Comparison of ENCODE assay signal across 7 mouse cellular contexts in the genomic region with DNA sequence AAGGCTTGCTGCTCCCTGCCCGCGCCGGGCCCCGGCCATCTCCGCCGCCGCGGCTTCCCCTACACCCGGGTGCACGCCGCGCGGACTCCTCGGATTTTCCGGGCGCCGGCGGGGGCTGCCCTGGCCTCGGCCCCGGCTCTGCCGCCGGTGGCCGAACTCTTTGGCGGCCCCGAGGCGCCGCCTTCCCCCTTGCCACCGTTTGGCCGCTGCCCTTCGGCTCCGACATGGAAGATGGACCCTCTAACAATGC.
A peak's percentile ranks its signal among the peaks of the same experiment; 100 is the strongest.
DNase-seq lines count a peak whose midpoint lies in the region; ATAC-seq and TF ChIP-seq lines count a peak whose summit lies in the region.

No protein-coding gene starts in this region.

- WGBS in forebrain, embryonic 10.5 days, result under 1% methylated on average over 31 of the region's 31 CpGs
- 1% methylated on average over 12 of the region's 31 CpGs for WGBS in intestine, embryonic 16.5 days
- under 1% methylated on average over 27 of the region's 31 CpGs for WGBS in neural tube, embryonic 13.5 days

- peak; percentile 19; the same call in 1 of the 2 replicates for ATAC-seq in intestine, embryonic 16.5 days
- ATAC-seq in neural tube, embryonic 13.5 days (ENCODE audit: low read depth), result no peak

- no peaks in the 10 kb centered on the region for H3K36me3 ChIP-seq in forebrain, embryonic 10.5 days (replicated peaks)
- no peaks in the 10 kb centered on the region for H3K36me3 ChIP-seq in intestine, embryonic 16.5 days (ENCODE audit: control insufficient read depth, insufficient read depth, low read length)
- no peaks in the 10 kb centered on the region for H3K36me3 ChIP-seq in neural tube, embryonic 13.5 days

- peaks cover 56% of the 10 kb centered on the region for H3K4me1 ChIP-seq in forebrain, embryonic 10.5 days
- H3K4me1 ChIP-seq in intestine, embryonic 16.5 days (ENCODE audit: control insufficient read depth, insufficient read depth, low read length), result peaks cover 10% of the 10 kb centered on the region
- H3K4me1 ChIP-seq in neural tube, embryonic 13.5 days (replicated peaks), result peaks cover 52% of the 10 kb centered on the region

- no peak for DNase-seq in layer of hippocampus, adult 2 months (ENCODE audit: low spot score in 2 of 2)
- no peak for DNase-seq in layer of hippocampus, adult 9-11 months
- DNase-seq in forebrain, embryonic 10.5 days (ENCODE audit: extremely low spot score, low spot score), result no peak
- DNase-seq in gastrocnemius, postnatal 10 days, result no peak
- DNase-seq in thymus, adult 18-20 months, result no peak

- H3K27me3 ChIP-seq in forebrain, embryonic 10.5 days (ENCODE audit: poor library complexity, severe bottlenecking), result peaks cover 94% of the 10 kb centered on the region
- peaks cover 66% of the 10 kb centered on the region for H3K27me3 ChIP-seq in intestine, embryonic 16.5 days (replicated peaks; ENCODE audit: control insufficient read depth, insufficient read depth, low read length)
- peaks cover 45% of the 10 kb centered on the region for H3K27me3 ChIP-seq in neural tube, embryonic 13.5 days

- no peaks in the 10 kb centered on the region for H3K9me3 ChIP-seq in forebrain, embryonic 10.5 days
- H3K9me3 ChIP-seq in intestine, embryonic 16.5 days (ENCODE audit: control insufficient read depth, low read length), result no peaks in the 10 kb centered on the region
- no peaks in the 10 kb centered on the region for H3K9me3 ChIP-seq in neural tube, embryonic 13.5 days

- TF ChIP-seq CTCF in layer of hippocampus, adult 2 months (conservative IDR thresholded peaks at IDR 0.05), result no peak

- H3K4me3 ChIP-seq in layer of hippocampus, adult 2 months, result peak overlapping the region; percentile 83
- H3K4me3 ChIP-seq in forebrain, embryonic 10.5 days, result peak overlapping the region; percentile 81
- H3K4me3 ChIP-seq in intestine, embryonic 16.5 days (ENCODE audit: low read length), result peak overlapping the region; percentile 67
- H3K4me3 ChIP-seq in neural tube, embryonic 13.5 days, result peak overlapping the region; percentile 87

- peak overlapping the region; percentile 97 for H3K4me2 ChIP-seq in intestine, embryonic 16.5 days (ENCODE audit: low read depth, low read length)
- H3K4me2 ChIP-seq in neural tube, embryonic 13.5 days, result peak overlapping the region; percentile 87

- peak overlapping the region; percentile 71 for H3K9ac ChIP-seq in intestine, embryonic 16.5 days (ENCODE audit: low read depth, low read length)
- peak overlapping the region; percentile 93 for H3K9ac ChIP-seq in neural tube, embryonic 13.5 days

- peak overlapping the region; percentile 95 for H3K27ac ChIP-seq in layer of hippocampus, adult 2 months
- H3K27ac ChIP-seq in forebrain, embryonic 10.5 days, result peak overlapping the region; percentile 89
- H3K27ac ChIP-seq in intestine, embryonic 16.5 days (ENCODE audit: low read length), result no peak overlapping the region
- H3K27ac ChIP-seq in neural tube, embryonic 13.5 days (replicated peaks), result peak overlapping the region; percentile 92
